Mouse (Mus musculus) midbrain, postnatal 0 days (tissue): ENCODE results near the gene Rnft1. TPM values are rescaled to one million over a fixed set of nuclear protein-coding genes. Genes with fewer than 3 reads are reported as not detected.
"Not testable (repeated sequence)": the region's sequence is repeated elsewhere in the genome, so short reads cannot be mapped to it uniquely, and the experiment has no call there.

Source experiments
- ATAC-seq: fragments of 200-750 bp; cut with Nextera tagmentation; 2 replicates; pipeline ENCODE4 v1.8.0; 2017; ENCODE audit warnings: moderate number of reproducible peaks, mild to moderate bottlenecking, moderate TSS enrichment, moderate library complexity; ENCODE audit not compliant: low FRiP score
- DNase-seq: peaks from one replicate; pipeline ENCODE4 v3.0.0-alpha.2; 2015; ENCODE audit warnings: low spot score
- H3K27ac ChIP-seq: fragments of 300-500 bp; sonication (generic); 2 replicates; pipeline ENCODE4 v1.5.1; 2014; ENCODE audit warnings: low read depth, mild to moderate bottlenecking, low read length, mixed read lengths
- H3K27me3 ChIP-seq: fragments of 300-500 bp; sonication (generic); 2 replicates; pipeline ENCODE4 v1.6.1; 2014; ENCODE audit warnings: low read length, control low read depth, mixed read lengths; ENCODE audit not compliant: insufficient read depth
- H3K36me3 ChIP-seq: fragments of 300-500 bp; sonication (generic); 2 replicates; pipeline ENCODE4 v1.6.1; 2014; ENCODE audit warnings: low read length, control low read depth, mixed read lengths; ENCODE audit not compliant: insufficient read depth
- H3K4me1 ChIP-seq: fragments of 300-500 bp; sonication (generic); 2 replicates; pipeline ENCODE4 v1.6.1; 2014; ENCODE audit warnings: mild to moderate bottlenecking, control low read depth, antibody characterized with exemption, low read length, mixed read lengths; ENCODE audit not compliant: insufficient read depth
- H3K4me2 ChIP-seq: fragments of 300-500 bp; sonication (generic); 2 replicates; pipeline ENCODE4 v1.6.1; 2014; ENCODE audit warnings: low read depth, mild to moderate bottlenecking, low read length, mixed read lengths; ENCODE audit not compliant: poor library complexity, severe bottlenecking
- H3K4me3 ChIP-seq: fragments of 300-500 bp; sonication (generic); 2 replicates; pipeline ENCODE4 v1.5.1; 2014; ENCODE audit warnings: low read depth, mild to moderate bottlenecking, low read length, moderate library complexity
- H3K9ac ChIP-seq: fragments of 300-500 bp; sonication (generic); replicated peaks from 2 replicates; pipeline ENCODE4 v1.6.1; 2014; ENCODE audit warnings: mild to moderate bottlenecking, low read length, moderate library complexity, mixed read lengths; ENCODE audit not compliant: poor library complexity, severe bottlenecking
- H3K9me3 ChIP-seq: fragments of 300-500 bp; sonication (generic); 2 replicates; pipeline ENCODE4 v1.6.1; 2016; ENCODE audit warnings: low read length, control low read depth
- CTCF ChIP-seq: IDR thresholded peaks from 2 replicates; pipeline ENCODE4 v1.5.1; 2016; ENCODE audit warnings: antibody characterized with exemption, mild to moderate bottlenecking
- WGBS: fragments of 180-500 bp; shearing (Covaris S2); extraction: QIAGEN DNeasy Blood & Tissue Kit; methylation state at CpG from one replicate; pipeline ENCODE4 v1.1.7; 2014; 5-methylcytosine and 5-hydroxymethylcytosine counted together
- polyA plus RNA-seq: library from polyadenylated mRNA; unstranded; fragments of >200 nt; fragmentation: Nextera tagmentation; extraction: Ambion mirVana; gene quantifications from 2 replicates; pipeline ENCODE4 v1.2.1, GENCODE M21; 2015
- total RNA-seq: library from RNA; depleted of rRNA; stranded (reverse); fragments of >200 nt; gene quantifications from 2 replicates; pipeline ENCODE4 v1.2.3, GENCODE M21; 2014

The Rnft1 gene
- total and polyA plus RNA-seq, 2 experiments from 2014 or later, result 9.3 to 9.7 TPM

- no peaks in the 10 kb centered on the region for H3K9me3 ChIP-seq
- H3K4me2 ChIP-seq, result no peak overlapping the region
- 91% methylated on average over 6 of the region's 6 CpGs for WGBS
- no peak overlapping the region for H3K9ac ChIP-seq
- no peaks in the 10 kb centered on the region for H3K36me3 ChIP-seq
- no peak overlapping the region for H3K4me3 ChIP-seq
- no peaks in the 10 kb centered on the region for H3K27me3 ChIP-seq
- H3K27ac ChIP-seq, result no peak overlapping the region
- TF ChIP-seq CTCF, result no peak
- DNase-seq, result no peak
- ATAC-seq, result no peak
- H3K4me1 ChIP-seq, result no peaks in the 10 kb centered on the region
Observed at GRCm38 (mm10) chr11:86458866-86459265, 25.6 kb upstream of the Rnft1 start.

- Histone ChIP-seq H3K9me3 (no peaks in the 10 kb centered on the region), H3K27me3 (no peaks in the 10 kb centered on the region), H3K4me1 (no peaks in the 10 kb centered on the region), H3K27ac (no peak overlapping the region), H3K9ac (no peak overlapping the region), H3K4me3 (no peak overlapping the region), H3K4me2 (no peak overlapping the region), H3K36me3 (no peaks in the 10 kb centered on the region)
- no peak for ATAC-seq
- no peak for DNase-seq
- TF ChIP-seq CTCF, result no peak
Observed at GRCm38 (mm10) chr11:86462579-86462978, 21.9 kb upstream of the Rnft1 start.

GRCm38 (mm10) chr11:86464275-86464674 lies 20.2 kb upstream of the Rnft1 start:
- H3K4me2 ChIP-seq, H3K4me1 ChIP-seq, H3K9me3 ChIP-seq, H3K27me3 ChIP-seq, ATAC-seq, H3K36me3 ChIP-seq, H3K4me3 ChIP-seq, H3K9ac ChIP-seq, H3K27ac ChIP-seq: not testable (repeated sequence)
- TF ChIP-seq CTCF, result peak; percentile 85
- DNase-seq, result peak; percentile 88
- WGBS, result 23% methylated on average over 8 of the region's 8 CpGs

GRCm38 (mm10) chr11:86468345-86468744 lies 16.1 kb upstream of the Rnft1 start:
- Histone ChIP-seq H3K4me2 (no peak overlapping the region), H3K9ac (no peak overlapping the region), H3K4me1 (no peaks in the 10 kb centered on the region), H3K27ac (no peak overlapping the region), H3K4me3 (no peak overlapping the region), H3K9me3 (no peaks in the 10 kb centered on the region), H3K36me3 (no peaks in the 10 kb centered on the region), H3K27me3 (no peaks in the 10 kb centered on the region)
- TF ChIP-seq CTCF, result no peak
- WGBS, result 71% methylated on average over 8 of the region's 8 CpGs
- peak; percentile 77 for DNase-seq
- ATAC-seq, result no peak

GRCm38 (mm10) chr11:86468971-86469370 lies 15.5 kb upstream of the Rnft1 start:
- Histone ChIP-seq H3K4me1 (no peaks in the 10 kb centered on the region), H3K9me3 (no peaks in the 10 kb centered on the region), H3K27me3 (no peaks in the 10 kb centered on the region), H3K27ac (no peak overlapping the region), H3K36me3 (no peaks in the 10 kb centered on the region), H3K4me3 (no peak overlapping the region), H3K9ac (no peak overlapping the region), H3K4me2 (no peak overlapping the region)
- WGBS, result 73% methylated on average over 4 of the region's 4 CpGs
- DNase-seq (no peak), ATAC-seq (no peak)
- no peak for TF ChIP-seq CTCF

- no peaks in the 10 kb centered on the region for H3K27me3 ChIP-seq
- H3K9ac ChIP-seq, result no peak overlapping the region
- no peak for TF ChIP-seq CTCF
- no peaks in the 10 kb centered on the region for H3K36me3 ChIP-seq
- no peak overlapping the region for H3K27ac ChIP-seq
- no peaks in the 10 kb centered on the region for H3K4me1 ChIP-seq
- DNase-seq, result no peak
- H3K4me3 ChIP-seq, result no peak overlapping the region
- WGBS, result 14% methylated on average over 6 of the region's 6 CpGs
- no peak overlapping the region for H3K4me2 ChIP-seq
- no peaks in the 10 kb centered on the region for H3K9me3 ChIP-seq
- ATAC-seq, result no peak
Observed at GRCm38 (mm10) chr11:86471785-86472184, 12.7 kb upstream of the Rnft1 start.

- DNase-seq (peak; percentile 53), ATAC-seq (no peak)
- Histone ChIP-seq H3K36me3 (no peaks in the 10 kb centered on the region), H3K9me3 (no peaks in the 10 kb centered on the region), H3K4me1 (no peaks in the 10 kb centered on the region), H3K9ac (peak overlapping the region; percentile 44; the same call in 1 of the 2 replicates), H3K4me3 (no peak overlapping the region), H3K4me2 (peak overlapping the region; percentile 7; the same call in 1 of the 2 replicates), H3K27ac (peak overlapping the region; percentile 34), H3K27me3 (no peaks in the 10 kb centered on the region)
- 23% methylated on average over 7 of the region's 7 CpGs for WGBS
- TF ChIP-seq CTCF, result no peak
Observed at GRCm38 (mm10) chr11:86472771-86473171, 11.7 kb upstream of the Rnft1 start.
